Mouse (Mus musculus) large intestine, adult 2 months (tissue): ENCODE results near the gene Gm3755. TPM values are rescaled to one million over a fixed set of nuclear protein-coding genes. Genes with fewer than 3 reads are reported as not detected.
"Not testable (repeated sequence)": the region's sequence is repeated elsewhere in the genome, so short reads cannot be mapped to it uniquely, and the experiment has no call there.

Experiments
- DNase-seq: peaks from one replicate; pipeline ENCODE4 v3.0.0-alpha.2; 2012; ENCODE audit warnings: low read depth, low spot score
- WGBS: fragments of 180-500 bp; shearing (Covaris S2); methylation state at CpG from one replicate; pipeline ENCODE4 v1.1.7; 2018; 5-methylcytosine and 5-hydroxymethylcytosine counted together
- polyA plus RNA-seq: library from polyadenylated mRNA; depleted of rRNA; stranded (reverse); fragments of >200 nt; gene quantifications from 2 replicates; pipeline ENCODE4 v1.2.3, GENCODE M21; 2012; rRNA removed

The Gm3755 gene
- not detected in 2 replicates for polyA plus RNA-seq

GRCm38 (mm10) chr14:7450817-7451216 lies at the start of gene Gm3755:
Gm3755 (minus strand) TSS chr14:7450917.
- not testable (repeated sequence) for DNase-seq
- WGBS: no CpG with 5 or more reads among the region's 2 CpGs

GRCm38 (mm10) chr14:7488731-7489130 lies 38.0 kb upstream of the Gm3755 start:
- DNase-seq: not testable (repeated sequence)
- 3% methylated on average over 14 of the region's 18 CpGs for WGBS

- DNase-seq: not testable (repeated sequence)
- 68% methylated on average over 1 of the region's 3 CpGs for WGBS
Observed at GRCm38 (mm10) chr14:7483662-7484061, 32.9 kb upstream of the Gm3755 start, which contains the start of gene Gm3752. Gm3752 (minus strand) TSS chr14:7483762.

GRCm38 (mm10) chr14:7422496-7422895 lies 28.2 kb downstream of the Gm3755 start:
- not testable (repeated sequence) for DNase-seq
- WGBS: 68% methylated on average over 2 of the region's 2 CpGs

Other genes with a start within 250 kb of the Gm3755 start
- gene Gm3727, start 186.2 kb downstream of the Gm3755 start, polyA plus RNA-seq: not detected in 2 replicates
- gene Gm3739, start 135.9 kb downstream of the Gm3755 start, polyA plus RNA-seq: 0.26 TPM in 1 of 2 replicates, not detected in the other
- gene Gm5797, start 118.5 kb downstream of the Gm3755 start, polyA plus RNA-seq: not detected in 2 replicates
- gene Gm8374, start 85.8 kb downstream of the Gm3755 start, polyA plus RNA-seq: not detected in 2 replicates
- not detected in 2 replicates for gene Gm3752, start 32.8 kb upstream of the Gm3755 start, polyA plus RNA-seq
- gene Gm3558, start 117.6 kb upstream of the Gm3755 start, polyA plus RNA-seq: not detected in 2 replicates
- gene Gm10338, start 144.7 kb upstream of the Gm3755 start, polyA plus RNA-seq: not detected in 2 replicates
- gene Gm10128, start 193.1 kb upstream of the Gm3755 start, polyA plus RNA-seq: not detected in 2 replicates